Mouse (Mus musculus): ENCODE measurements around the gene Tmem104.

- TF ChIP-seq POLR2A (IDR thresholded peaks at IDR 0.05; ENCODE audit: low read depth, low read length) (no peak), CTCF (IDR thresholded peaks at IDR 0.05; ENCODE audit: extremely low read depth, insufficient read length, insufficient replicate concordance, low read depth, low read length) (no peak)
Measured at GRCm38 (mm10) chr11:115241402-115241801, 54.1 kb downstream of the Tmem104 start.
